Mouse (Mus musculus) thymus, adult 2 months (tissue): ENCODE data around the gene Nptxr.

ENCODE experiments used
- CTCF ChIP-seq: fragments of 200-500 bp; IDR thresholded peaks from 2 replicates; pipeline ENCODE4 v1.5.1; 2012; ENCODE audit warnings: mild to moderate bottlenecking, control low read depth, low read length, moderate library complexity, borderline replicate concordance; ENCODE audit not compliant: control insufficient read depth, poor library complexity, insufficient read depth; ENCODE audit errors: extremely low read depth
- POLR2A ChIP-seq: fragments of 200-500 bp; IDR thresholded peaks from 2 replicates; pipeline ENCODE4 v1.6.1; 2012; ENCODE audit warnings: mild to moderate bottlenecking, low read length, control low read depth, moderate library complexity; ENCODE audit not compliant: control insufficient read depth, poor library complexity, insufficient read depth; ENCODE audit errors: extremely low read depth

GRCm38 (mm10) chr15:79801646-79802045, 2.9 kb downstream of the Nptxr start:
- TF ChIP-seq CTCF (no peak), POLR2A (no peak)
